Mouse (Mus musculus) liver, embryonic 16.5 days (tissue): ENCODE measurements around the gene Csf1. TPM values are rescaled to one million over a fixed set of nuclear protein-coding genes. Genes with fewer than 3 reads are reported as not detected.

Experiments
- ATAC-seq: fragments of 200-750 bp; cut with Nextera tagmentation; 2 replicates; pipeline ENCODE4 v1.8.0; 2017; ENCODE audit warnings: low read depth, mild to moderate bottlenecking, moderate number of reproducible peaks, moderate library complexity
- H3K27ac ChIP-seq: fragments of 300-500 bp; sonication (generic); 2 replicates; pipeline ENCODE4 v1.5.1; 2014; ENCODE audit warnings: mild to moderate bottlenecking, low read length
- H3K27me3 ChIP-seq: fragments of 300-500 bp; sonication (generic); 2 replicates; pipeline ENCODE4 v1.6.1; 2014; ENCODE audit warnings: low read depth, low read length, mixed read lengths; ENCODE audit not compliant: control insufficient read depth, insufficient read depth
- H3K36me3 ChIP-seq: fragments of 300-500 bp; sonication (generic); 2 replicates; pipeline ENCODE4 v1.6.1; 2014; ENCODE audit warnings: mild to moderate bottlenecking; ENCODE audit not compliant: control insufficient read depth, insufficient read depth
- H3K4me1 ChIP-seq: fragments of 300-500 bp; sonication (generic); 2 replicates; pipeline ENCODE4 v1.6.1; 2014; ENCODE audit warnings: low read depth, low read length, mixed read lengths; ENCODE audit not compliant: control insufficient read depth
- H3K4me2 ChIP-seq: fragments of 300-500 bp; sonication (generic); 2 replicates; pipeline ENCODE4 v1.6.1; 2014; ENCODE audit warnings: low read depth, low read length, mixed read lengths
- H3K4me3 ChIP-seq: fragments of 300-500 bp; sonication (generic); 2 replicates; pipeline ENCODE4 v1.5.1; 2014; ENCODE audit warnings: low read depth, mild to moderate bottlenecking, low read length
- H3K9ac ChIP-seq: fragments of 300-500 bp; sonication (generic); 2 replicates; pipeline ENCODE4 v1.6.1; 2014; ENCODE audit warnings: low read depth, low read length
- H3K9me3 ChIP-seq: fragments of 300-500 bp; sonication (generic); replicated peaks from 2 replicates; pipeline ENCODE4 v1.6.1; 2016; ENCODE audit warnings: low read length; ENCODE audit not compliant: control insufficient read depth
- WGBS: fragments of 180-500 bp; shearing (Covaris S2); extraction: QIAGEN DNeasy Blood & Tissue Kit; methylation state at CpG from one replicate; pipeline ENCODE4 v1.1.7; 2014; ENCODE audit not compliant: insufficient replicate concordance; 5-methylcytosine and 5-hydroxymethylcytosine counted together
- polyA plus RNA-seq: library from polyadenylated mRNA; unstranded; fragments of >200 nt; fragmentation: Nextera tagmentation; extraction: Ambion mirVana; gene quantifications from 2 replicates; pipeline ENCODE4 v1.2.1, GENCODE M21; 2015

Gene Csf1
- polyA plus RNA-seq, 1 experiment from 2014 or later, result 7.9 TPM

- Histone ChIP-seq H3K4me1 (peaks cover 3% of the 10 kb centered on the region; the same call in 1 of the 2 replicates), H3K9me3 (no peaks in the 10 kb centered on the region), H3K36me3 (no peaks in the 10 kb centered on the region), H3K4me3 (no peak overlapping the region), H3K27me3 (peaks cover 25% of the 10 kb centered on the region), H3K4me2 (no peak overlapping the region), H3K27ac (no peak overlapping the region), H3K9ac (no peak overlapping the region)
- WGBS, result 72% methylated on average over 5 of the region's 5 CpGs
- no peak for ATAC-seq
Observed at GRCm38 (mm10) chr3:107757365-107758129, 2.7 kb downstream of the Csf1 start.

- Histone ChIP-seq H3K9me3 (no peaks in the 10 kb centered on the region), H3K9ac (no peak overlapping the region), H3K4me1 (peaks cover 3% of the 10 kb centered on the region; the same call in 1 of the 2 replicates), H3K27me3 (peaks cover 25% of the 10 kb centered on the region), H3K4me3 (no peak overlapping the region), H3K27ac (no peak overlapping the region), H3K4me2 (no peak overlapping the region), H3K36me3 (no peaks in the 10 kb centered on the region)
- ATAC-seq, result no peak
- 54% methylated on average over 2 of the region's 2 CpGs for WGBS
Observed at GRCm38 (mm10) chr3:107756481-107756866, 3.8 kb downstream of the Csf1 start.

GRCm38 (mm10) chr3:107755702-107756480 is 4.4 kb downstream of the Csf1 start:
- no peaks in the 10 kb centered on the region for H3K36me3 ChIP-seq
- no peak for ATAC-seq
- H3K4me2 ChIP-seq, result no peak overlapping the region
- no peak overlapping the region for H3K27ac ChIP-seq
- H3K9ac ChIP-seq, result no peak overlapping the region
- H3K9me3 ChIP-seq, result no peaks in the 10 kb centered on the region
- WGBS, result 57% methylated on average over 5 of the region's 5 CpGs
- peaks cover 20% of the 10 kb centered on the region for H3K27me3 ChIP-seq
- H3K4me3 ChIP-seq, result no peak overlapping the region
- H3K4me1 ChIP-seq, result peaks cover 3% of the 10 kb centered on the region; the same call in 1 of the 2 replicates

GRCm38 (mm10) chr3:107754632-107755031 is 5.6 kb downstream of the Csf1 start:
- peaks cover 7% of the 10 kb centered on the region for H3K27me3 ChIP-seq
- H3K4me2 ChIP-seq, result no peak overlapping the region
- no peak overlapping the region for H3K27ac ChIP-seq
- H3K9me3 ChIP-seq, result no peaks in the 10 kb centered on the region
- WGBS, result 34% methylated on average over 3 of the region's 3 CpGs
- no peak overlapping the region for H3K9ac ChIP-seq
- H3K4me3 ChIP-seq, result no peak overlapping the region
- no peaks in the 10 kb centered on the region for H3K36me3 ChIP-seq
- no peak for ATAC-seq
- H3K4me1 ChIP-seq, result peaks cover 3% of the 10 kb centered on the region; the same call in 1 of the 2 replicates

- no peak overlapping the region for H3K27ac ChIP-seq
- H3K9me3 ChIP-seq, result no peaks in the 10 kb centered on the region
- no peaks in the 10 kb centered on the region for H3K4me1 ChIP-seq
- no peak for ATAC-seq
- WGBS, result 62% methylated on average over 3 of the region's 3 CpGs
- H3K4me3 ChIP-seq, result no peak overlapping the region
- no peak overlapping the region for H3K9ac ChIP-seq
- no peaks in the 10 kb centered on the region for H3K27me3 ChIP-seq
- H3K4me2 ChIP-seq, result no peak overlapping the region
- no peaks in the 10 kb centered on the region for H3K36me3 ChIP-seq
Observed at GRCm38 (mm10) chr3:107751607-107752006, 8.7 kb downstream of the Csf1 start.

GRCm38 (mm10) chr3:107750775-107751540 is 9.3 kb downstream of the Csf1 start:
- no peaks in the 10 kb centered on the region for H3K27me3 ChIP-seq
- H3K27ac ChIP-seq, result no peak overlapping the region
- no peak overlapping the region for H3K9ac ChIP-seq
- no peak for ATAC-seq
- no peak overlapping the region for H3K4me3 ChIP-seq
- no peaks in the 10 kb centered on the region for H3K4me1 ChIP-seq
- no peaks in the 10 kb centered on the region for H3K9me3 ChIP-seq
- WGBS, result 42% methylated on average over 9 of the region's 9 CpGs
- no peaks in the 10 kb centered on the region for H3K36me3 ChIP-seq
- H3K4me2 ChIP-seq, result no peak overlapping the region

- ATAC-seq, result no peak
Observed at GRCm38 (mm10) chr3:107749446-107749845, 10.8 kb downstream of the Csf1 start.

GRCm38 (mm10) chr3:107748260-107748955 is 11.9 kb downstream of the Csf1 start:
- Histone ChIP-seq H3K27ac (no peak overlapping the region), H3K36me3 (no peaks in the 10 kb centered on the region), H3K4me3 (no peak overlapping the region), H3K9me3 (no peaks in the 10 kb centered on the region), H3K4me2 (no peak overlapping the region), H3K9ac (no peak overlapping the region), H3K4me1 (peaks cover 4% of the 10 kb centered on the region; the same call in 1 of the 2 replicates), H3K27me3 (no peaks in the 10 kb centered on the region)
- WGBS, result 58% methylated on average over 14 of the region's 14 CpGs
- ATAC-seq, result no peak

More at GRCm38 (mm10) chr3:107749446-107749845, 10.8 kb downstream of the Csf1 start:
- 67% methylated on average over 4 of the region's 4 CpGs for WGBS
- H3K9ac ChIP-seq, result no peak overlapping the region
- H3K4me3 ChIP-seq, result no peak overlapping the region
- no peaks in the 10 kb centered on the region; the same call in 1 of the 2 replicates for H3K4me1 ChIP-seq
- no peak overlapping the region for H3K27ac ChIP-seq
- H3K27me3 ChIP-seq, result no peaks in the 10 kb centered on the region
- H3K36me3 ChIP-seq, result no peaks in the 10 kb centered on the region
- H3K4me2 ChIP-seq, result no peak overlapping the region
- no peaks in the 10 kb centered on the region for H3K9me3 ChIP-seq
